Mouse (Mus musculus) megakaryocyte, embryonic 14.5 days (primary cell): ENCODE measurements around the gene Lax1. TPM values are rescaled to one million over a fixed set of nuclear protein-coding genes. Genes with fewer than 3 reads are reported as not detected.

ENCODE experiments used
- H3K27me3 ChIP-seq: replicated peaks from 2 replicates; pipeline ENCODE3; 2012; ENCODE audit warnings: inconsistent platforms
- H3K36me3 ChIP-seq: replicated peaks from 2 replicates; pipeline ENCODE3; 2012; ENCODE audit warnings: low read length, inconsistent platforms, mixed read lengths
- H3K4me1 ChIP-seq: 2 replicates; pipeline ENCODE4 v1.6.1; 2012; ENCODE audit warnings: inconsistent platforms
- H3K4me3 ChIP-seq: replicated peaks from 2 replicates; pipeline ENCODE3; 2012; ENCODE audit warnings: moderate library complexity, mild to moderate bottlenecking, inconsistent platforms
- H3K9me3 ChIP-seq: 2 replicates; pipeline ENCODE4 v1.6.1; 2012; ENCODE audit warnings: inconsistent platforms
- FLI1 ChIP-seq: IDR thresholded peaks from 2 replicates; pipeline ENCODE4 v1.6.1; 2012; ENCODE audit warnings: low read length, inconsistent platforms, mixed read lengths
- GATA1 ChIP-seq: IDR thresholded peaks from 3 replicates; pipeline ENCODE4 v1.6.1; 2012; ENCODE audit warnings: mixed read lengths, low read length, inconsistent platforms, borderline replicate concordance
- polyA plus RNA-seq: library from polyadenylated mRNA; stranded (reverse); fragments of >175 nt; gene quantifications from 2 replicates; pipeline ENCODE4 v1.2.3, GENCODE M21; 2012; ENCODE audit warnings: low replicate concordance; ENCODE audit not compliant: insufficient read depth

Lax1 gene
- polyA plus RNA-seq, 1 experiment = 0.47 TPM

GRCm38 (mm10) chr1:133645652-133646051 is 44.3 kb downstream of the Lax1 start:
- no peaks in the 10 kb centered on the region for H3K27me3 ChIP-seq
- H3K9me3 ChIP-seq = no peaks in the 10 kb centered on the region
- H3K36me3 ChIP-seq = peaks cover 92% of the 10 kb centered on the region
- TF ChIP-seq FLI1 (no peak), GATA1 (no peak)
- H3K4me1 ChIP-seq = peaks cover 14% of the 10 kb centered on the region; the same call in 1 of the 2 replicates
- no peak overlapping the region for H3K4me3 ChIP-seq

DNA sequence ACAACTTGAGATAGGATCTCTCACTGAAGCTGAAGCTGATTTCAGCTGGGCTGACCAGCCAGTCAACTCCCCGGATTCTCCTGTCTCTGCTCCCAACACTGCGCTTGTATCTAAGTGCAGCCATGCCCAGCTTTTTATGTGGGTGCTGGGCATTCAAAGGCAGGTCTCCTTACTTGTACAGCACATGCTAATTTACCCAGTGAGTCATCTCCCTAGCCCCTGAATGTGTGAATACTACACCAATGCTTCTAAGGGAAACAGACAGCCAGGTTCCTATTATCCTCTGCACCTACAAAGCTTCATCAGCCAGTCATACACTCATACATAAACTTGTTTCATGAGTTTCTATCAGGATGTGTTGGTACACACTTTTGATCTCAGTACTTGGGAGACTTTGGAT is 48.7 kb downstream of the Lax1 start:
- Histone ChIP-seq H3K4me3 (no peak overlapping the region), H3K4me1 (0 out of 2 replicates have a peak, but pooled peaks cover 3% of the 10 kb centered on the region)

GRCm38 (mm10) chr1:133638517-133638916 is 51.4 kb downstream of the Lax1 start:
- Histone ChIP-seq H3K4me1 (0 out of 2 replicates have a peak, but pooled peaks cover 3% of the 10 kb centered on the region), H3K9me3 (no peaks in the 10 kb centered on the region), H3K27me3 (no peaks in the 10 kb centered on the region), H3K4me3 (no peak overlapping the region), H3K36me3 (peaks cover 98% of the 10 kb centered on the region)
- TF ChIP-seq FLI1 (no peak), GATA1 (no peak)

More for the DNA sequence above, 48.7 kb downstream of the Lax1 start:
- Histone ChIP-seq H3K27me3 (no peaks in the 10 kb centered on the region), H3K9me3 (no peaks in the 10 kb centered on the region), H3K36me3 (peaks cover 99% of the 10 kb centered on the region)
- TF ChIP-seq FLI1 = no peak
- TF ChIP-seq GATA1 = no peak

DNA sequence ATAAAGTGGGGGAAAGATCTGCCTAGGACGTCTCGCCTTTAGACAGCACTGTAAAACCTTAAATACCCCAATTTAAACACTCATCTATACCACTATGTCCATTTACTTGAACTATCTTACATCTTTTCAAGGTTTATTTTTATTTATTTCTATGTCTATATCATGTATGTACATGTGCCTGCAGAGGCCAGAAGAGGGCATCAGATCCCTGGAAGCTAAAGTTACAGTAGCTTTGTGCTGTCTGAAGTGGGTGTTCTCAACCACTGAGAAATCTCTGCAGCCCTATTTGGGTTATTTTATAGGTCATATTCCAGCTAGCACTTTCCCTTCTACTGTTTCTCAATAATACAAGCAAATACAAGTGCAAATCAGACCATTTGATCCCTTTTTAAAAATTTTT is 57.7 kb downstream of the Lax1 start:
- no peaks in the 10 kb centered on the region for H3K27me3 ChIP-seq
- H3K9me3 ChIP-seq = no peaks in the 10 kb centered on the region
- peaks cover 99% of the 10 kb centered on the region for H3K36me3 ChIP-seq
- TF ChIP-seq FLI1 = no peak
- TF ChIP-seq GATA1 = no peak
- no peak overlapping the region for H3K4me3 ChIP-seq
- 0 out of 2 replicates have a peak, but pooled peaks cover 3% of the 10 kb centered on the region for H3K4me1 ChIP-seq

Other genes starting within 250 kb of the Lax1 start
- gene Snrpe, start 79.8 kb downstream of the Lax1 start, polyA plus RNA-seq = 14.8 TPM in 1 of 2 replicates, not detected in the other
- not detected in 2 replicates for gene Zbed6, start 29.2 kb downstream of the Lax1 start, polyA plus RNA-seq
- 0.46 and 1.00 TPM in 2 replicates for gene Gm38394, start 28.8 kb downstream of the Lax1 start, polyA plus RNA-seq
- gene Atp2b4, start 110.9 kb upstream of the Lax1 start, polyA plus RNA-seq = 3.9 TPM in 1 of 2 replicates, not detected in the other
- not detected in 2 replicates for gene Optc, start 217.9 kb upstream of the Lax1 start, polyA plus RNA-seq
- gene Prelp, start 231.3 kb upstream of the Lax1 start, polyA plus RNA-seq = not detected in 2 replicates